Mouse (Mus musculus) heart, embryonic 13.5 days (tissue): ENCODE data around the gene Pdzrn3. TPM values are rescaled to one million over a fixed set of nuclear protein-coding genes. Genes with fewer than 3 reads are reported as not detected.

Experiments used
- ATAC-seq: fragments of 200-750 bp; cut with Nextera tagmentation; 2 replicates; pipeline ENCODE4 v1.8.0; 2017; ENCODE audit warnings: moderate TSS enrichment; ENCODE audit not compliant: insufficient number of reproducible peaks, low FRiP score, low TSS enrichment; ENCODE audit errors: extremely low read depth
- H3K27ac ChIP-seq: fragments of 300-500 bp; sonication (generic); replicated peaks from 2 replicates; pipeline ENCODE4 v1.5.1; 2015; ENCODE audit warnings: moderate library complexity, mild to moderate bottlenecking, inconsistent platforms
- H3K27me3 ChIP-seq: fragments of 300-500 bp; sonication (generic); replicated peaks from 2 replicates; pipeline ENCODE4 v1.6.1; 2015; ENCODE audit warnings: mild to moderate bottlenecking, inconsistent platforms
- H3K36me3 ChIP-seq: fragments of 300-500 bp; sonication (generic); 2 replicates; pipeline ENCODE4 v1.6.1; 2015; ENCODE audit warnings: mild to moderate bottlenecking, inconsistent platforms
- H3K4me1 ChIP-seq: fragments of 300-500 bp; sonication (generic); 2 replicates; pipeline ENCODE4 v1.6.1; 2015; ENCODE audit warnings: inconsistent platforms
- H3K4me2 ChIP-seq: fragments of 300-500 bp; sonication (generic); 2 replicates; pipeline ENCODE4 v1.6.1; 2015; ENCODE audit warnings: inconsistent platforms, mild to moderate bottlenecking, moderate library complexity
- H3K4me3 ChIP-seq: fragments of 300-500 bp; sonication (generic); 2 replicates; pipeline ENCODE4 v1.5.1; 2015; ENCODE audit warnings: moderate library complexity, mild to moderate bottlenecking, inconsistent platforms
- H3K9ac ChIP-seq: fragments of 300-500 bp; sonication (generic); 2 replicates; pipeline ENCODE4 v1.6.1; 2015; ENCODE audit warnings: inconsistent platforms, mild to moderate bottlenecking, moderate library complexity
- H3K9me3 ChIP-seq: fragments of 300-500 bp; sonication (generic); 2 replicates; pipeline ENCODE4 v1.6.1; 2016; ENCODE audit warnings: inconsistent platforms
- WGBS: fragments of 180-500 bp; shearing (Covaris S2); methylation state at CpG from one replicate; pipeline ENCODE4 v1.1.7; 2015; ENCODE audit warnings: mixed read lengths; 5-methylcytosine and 5-hydroxymethylcytosine counted together
- polyA plus RNA-seq: library from polyadenylated mRNA; unstranded; fragments of >200 nt; fragmentation: Nextera tagmentation; extraction: Ambion mirVana; gene quantifications from 2 replicates; pipeline ENCODE4 v1.2.1, GENCODE M21; 2015

Pdzrn3 gene
- polyA plus RNA-seq, 1 experiment from 2014 or later, result 9.8 TPM

GRCm38 (mm10) chr6:101289428-101289827 lies 88.3 kb downstream of the Pdzrn3 start:
- WGBS, result 63% methylated on average over 4 of the region's 4 CpGs
- Histone ChIP-seq H3K4me3 (no peak overlapping the region), H3K4me1 (peaks cover 73% of the 10 kb centered on the region), H3K9ac (no peak overlapping the region), H3K9me3 (no peaks in the 10 kb centered on the region), H3K36me3 (no peaks in the 10 kb centered on the region; the same call in 1 of the 2 replicates), H3K4me2 (no peak overlapping the region), H3K27ac (no peak overlapping the region), H3K27me3 (no peaks in the 10 kb centered on the region)
- no peak for ATAC-seq

- Histone ChIP-seq H3K9ac (no peak overlapping the region), H3K4me1 (peaks cover 78% of the 10 kb centered on the region), H3K9me3 (no peaks in the 10 kb centered on the region), H3K27ac (no peak overlapping the region), H3K4me3 (no peak overlapping the region), H3K4me2 (no peak overlapping the region), H3K36me3 (no peaks in the 10 kb centered on the region; the same call in 1 of the 2 replicates), H3K27me3 (no peaks in the 10 kb centered on the region)
- no peak for ATAC-seq
- WGBS, result 74% methylated on average over 5 of the region's 5 CpGs
Measured at GRCm38 (mm10) chr6:101287566-101288173, 90.0 kb downstream of the Pdzrn3 start.

- ATAC-seq, result no peak
- Histone ChIP-seq H3K4me1 (peaks cover 79% of the 10 kb centered on the region), H3K4me2 (no peak overlapping the region), H3K9me3 (no peaks in the 10 kb centered on the region), H3K9ac (no peak overlapping the region), H3K36me3 (no peaks in the 10 kb centered on the region; the same call in 1 of the 2 replicates), H3K27ac (no peak overlapping the region), H3K4me3 (no peak overlapping the region), H3K27me3 (no peaks in the 10 kb centered on the region)
- 76% methylated on average over 2 of the region's 2 CpGs for WGBS
Measured at GRCm38 (mm10) chr6:101287077-101287476, 90.6 kb downstream of the Pdzrn3 start.

GRCm38 (mm10) chr6:101284368-101284955 lies 93.2 kb downstream of the Pdzrn3 start:
- H3K27ac ChIP-seq, result 0 out of 2 replicates have a peak overlapping the region, but pooled peaks have one; percentile 12
- H3K9me3 ChIP-seq, result no peaks in the 10 kb centered on the region
- H3K9ac ChIP-seq, result peak overlapping the region; percentile 61; the same call in 1 of the 2 replicates
- H3K27me3 ChIP-seq, result no peaks in the 10 kb centered on the region
- no peak overlapping the region for H3K4me2 ChIP-seq
- no peak overlapping the region for H3K4me3 ChIP-seq
- no peaks in the 10 kb centered on the region; the same call in 1 of the 2 replicates for H3K36me3 ChIP-seq
- H3K4me1 ChIP-seq, result peaks cover 80% of the 10 kb centered on the region
- whole genome bisulfite sequencing, result 51% methylated on average over 6 of the region's 6 CpGs
- ATAC-seq, result no peak

- H3K4me1 ChIP-seq, result peaks cover 80% of the 10 kb centered on the region
Measured at GRCm38 (mm10) chr6:101283891-101284290, 93.8 kb downstream of the Pdzrn3 start.

GRCm38 (mm10) chr6:101281644-101282043 lies 96.1 kb downstream of the Pdzrn3 start:
- peaks cover 5% of the 10 kb centered on the region for H3K36me3 ChIP-seq
- no peak for ATAC-seq
- no peak overlapping the region for H3K4me2 ChIP-seq
- 42% methylated on average over 3 of the region's 3 CpGs for WGBS
- no peak overlapping the region for H3K4me3 ChIP-seq
- no peak overlapping the region for H3K27ac ChIP-seq
- 0 out of 2 replicates have a peak overlapping the region, but pooled peaks have one; percentile 30 for H3K9ac ChIP-seq
- H3K4me1 ChIP-seq, result peaks cover 75% of the 10 kb centered on the region
- H3K9me3 ChIP-seq, result no peaks in the 10 kb centered on the region
- H3K27me3 ChIP-seq, result no peaks in the 10 kb centered on the region

More at GRCm38 (mm10) chr6:101283891-101284290, 93.8 kb downstream of the Pdzrn3 start:
- Histone ChIP-seq H3K36me3 (no peaks in the 10 kb centered on the region; the same call in 1 of the 2 replicates), H3K4me2 (no peak overlapping the region), H3K27me3 (no peaks in the 10 kb centered on the region), H3K9me3 (no peaks in the 10 kb centered on the region), H3K9ac (peak overlapping the region; percentile 45), H3K27ac (0 out of 2 replicates have a peak overlapping the region, but pooled peaks have one; percentile 12), H3K4me3 (no peak overlapping the region)
- WGBS, result 69% methylated on average over 3 of the region's 3 CpGs
- no peak for ATAC-seq

- peak overlapping the region; percentile 28 for H3K4me2 ChIP-seq
- H3K27ac ChIP-seq, result peak overlapping the region; percentile 25
- WGBS, result 30% methylated on average over 9 of the region's 9 CpGs
- H3K4me3 ChIP-seq, result no peak overlapping the region
- H3K27me3 ChIP-seq, result no peaks in the 10 kb centered on the region
- no peak for ATAC-seq
- peaks cover 5% of the 10 kb centered on the region for H3K36me3 ChIP-seq
- peak overlapping the region; percentile 1; the same call in 1 of the 2 replicates for H3K9ac ChIP-seq
- H3K4me1 ChIP-seq, result peaks cover 82% of the 10 kb centered on the region
- no peaks in the 10 kb centered on the region for H3K9me3 ChIP-seq
Measured at GRCm38 (mm10) chr6:101280811-101281218, 96.9 kb downstream of the Pdzrn3 start.

GRCm38 (mm10) chr6:101278286-101278932 lies 99.3 kb downstream of the Pdzrn3 start:
- 69% methylated on average over 13 of the region's 13 CpGs for WGBS
- H3K9ac ChIP-seq, result no peak overlapping the region
- peaks cover 5% of the 10 kb centered on the region for H3K36me3 ChIP-seq
- ATAC-seq, result no peak
- peaks cover 87% of the 10 kb centered on the region for H3K4me1 ChIP-seq
- no peak overlapping the region for H3K4me3 ChIP-seq
- H3K4me2 ChIP-seq, result no peak overlapping the region
- no peaks in the 10 kb centered on the region for H3K9me3 ChIP-seq
- H3K27me3 ChIP-seq, result no peaks in the 10 kb centered on the region
- H3K27ac ChIP-seq, result peak overlapping the region; percentile 28; the same call in 1 of the 2 replicates

GRCm38 (mm10) chr6:101276261-101276660 lies 101.4 kb downstream of the Pdzrn3 start:
- Histone ChIP-seq H3K9me3 (no peaks in the 10 kb centered on the region), H3K36me3 (peaks cover 11% of the 10 kb centered on the region), H3K9ac (0 out of 2 replicates have a peak overlapping the region, but pooled peaks have one; percentile 6), H3K4me1 (peaks cover 86% of the 10 kb centered on the region), H3K4me3 (no peak overlapping the region), H3K4me2 (no peak overlapping the region), H3K27ac (peak overlapping the region; percentile 80), H3K27me3 (no peaks in the 10 kb centered on the region)
- 62% methylated on average over 8 of the region's 8 CpGs for WGBS
- ATAC-seq, result no peak

GRCm38 (mm10) chr6:101275806-101276205 lies 101.9 kb downstream of the Pdzrn3 start:
- Histone ChIP-seq H3K4me1 (peaks cover 86% of the 10 kb centered on the region), H3K4me2 (no peak overlapping the region), H3K27me3 (no peaks in the 10 kb centered on the region), H3K36me3 (peaks cover 11% of the 10 kb centered on the region), H3K9ac (0 out of 2 replicates have a peak overlapping the region, but pooled peaks have one; percentile 6), H3K9me3 (no peaks in the 10 kb centered on the region), H3K4me3 (no peak overlapping the region), H3K27ac (peak overlapping the region; percentile 80)
- no peak for ATAC-seq
- WGBS, result 78% methylated on average over 3 of the region's 3 CpGs

GRCm38 (mm10) chr6:101274846-101275245 lies 102.9 kb downstream of the Pdzrn3 start:
- Histone ChIP-seq H3K9me3 (no peaks in the 10 kb centered on the region), H3K4me2 (no peak overlapping the region), H3K27ac (peak overlapping the region; percentile 80), H3K27me3 (no peaks in the 10 kb centered on the region), H3K4me1 (peaks cover 86% of the 10 kb centered on the region), H3K36me3 (peaks cover 11% of the 10 kb centered on the region), H3K4me3 (no peak overlapping the region), H3K9ac (no peak overlapping the region)
- WGBS, result 33% methylated on average over 2 of the region's 2 CpGs
- ATAC-seq, result no peak
